Mouse (Mus musculus): ENCODE results near the gene Adamts13. TPM values are rescaled to one million over a fixed set of nuclear protein-coding genes. Genes with fewer than 3 reads are reported as not detected.

Gene Adamts13
- polyA plus RNA-seq, 1 experiment from 2014 or later, result not detected

DNA sequence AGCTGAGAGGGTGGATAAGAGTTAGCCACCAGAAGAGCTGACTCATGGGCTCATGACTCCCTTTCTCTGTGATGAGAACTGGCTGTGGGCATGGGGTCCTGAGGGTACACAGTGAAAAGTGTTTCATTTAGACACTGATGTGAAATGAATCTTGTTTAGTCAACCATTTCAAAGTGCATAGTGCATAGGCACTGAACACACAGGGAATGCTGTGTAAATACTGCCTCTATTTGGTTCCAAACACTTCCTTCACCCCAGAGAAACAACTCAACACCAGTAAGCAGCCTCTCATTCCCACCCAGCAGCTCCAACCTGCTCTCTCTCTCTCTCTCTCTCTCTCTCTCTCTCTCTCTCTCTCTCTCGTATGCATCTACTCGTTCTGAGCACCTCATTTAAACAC, 11.0 kb downstream of the Adamts13 start:
- no peaks in the 10 kb centered on the region for H3K36me3 ChIP-seq
- ATAC-seq (ENCODE audit: insufficient number of reproducible peaks, insufficient read depth, low FRiP score, low TSS enrichment, low read depth), result no peak
- no peak overlapping the region for H3K4me2 ChIP-seq
- H3K9ac ChIP-seq, result no peak overlapping the region
- no peak overlapping the region for H3K4me3 ChIP-seq
- WGBS, result 68% methylated on average over 2 of the region's 2 CpGs
- no peaks in the 10 kb centered on the region for H3K9me3 ChIP-seq
- H3K4me1 ChIP-seq, result 0 out of 2 replicates have a peak, but pooled peaks cover 3% of the 10 kb centered on the region
- H3K27ac ChIP-seq, result no peak overlapping the region
- H3K27me3 ChIP-seq, result peaks cover 7% of the 10 kb centered on the region; the same call in 1 of the 2 replicates

GRCm38 (mm10) chr2:26984640-26985039, 11.4 kb downstream of the Adamts13 start:
- Histone ChIP-seq H3K4me3 (no peak overlapping the region), H3K4me1 (0 out of 2 replicates have a peak, but pooled peaks cover 3% of the 10 kb centered on the region), H3K27me3 (peaks cover 7% of the 10 kb centered on the region; the same call in 1 of the 2 replicates), H3K36me3 (no peaks in the 10 kb centered on the region), H3K9me3 (no peaks in the 10 kb centered on the region), H3K4me2 (no peak overlapping the region), H3K27ac (no peak overlapping the region), H3K9ac (no peak overlapping the region)
- 87% methylated on average over 5 of the region's 5 CpGs for WGBS
- ATAC-seq (ENCODE audit: insufficient number of reproducible peaks, insufficient read depth, low FRiP score, low TSS enrichment, low read depth), result no peak

DNA sequence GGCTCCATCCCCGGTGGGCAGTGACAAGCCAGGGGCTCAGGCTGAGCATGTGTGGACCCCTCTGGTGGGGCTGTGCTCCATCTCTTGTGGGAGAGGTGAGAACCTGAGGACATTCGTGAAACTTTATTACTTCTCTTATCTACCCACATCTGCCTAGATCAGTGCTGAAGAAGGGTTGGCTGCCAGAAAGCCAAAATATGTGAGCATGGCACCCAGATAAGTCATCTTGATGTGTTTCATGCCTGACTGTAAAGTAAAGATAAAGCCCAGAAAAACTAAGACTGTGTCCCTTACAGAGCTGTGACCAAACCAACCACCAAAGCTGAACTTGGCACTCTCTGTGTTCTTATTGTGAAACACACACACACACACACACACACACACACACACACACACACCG, 20.7 kb downstream of the Adamts13 start:
- no peak for ATAC-seq (ENCODE audit: insufficient number of reproducible peaks, insufficient read depth, low FRiP score, low TSS enrichment, low read depth)
- WGBS, result 74% methylated on average over 3 of the region's 3 CpGs
- H3K4me1 ChIP-seq, result no peaks in the 10 kb centered on the region
- no peaks in the 10 kb centered on the region for H3K27me3 ChIP-seq
- H3K9ac ChIP-seq, result no peak overlapping the region
- no peak overlapping the region for H3K4me2 ChIP-seq
- H3K4me3 ChIP-seq, result no peak overlapping the region
- no peaks in the 10 kb centered on the region for H3K36me3 ChIP-seq
- H3K9me3 ChIP-seq, result no peaks in the 10 kb centered on the region
- no peak overlapping the region for H3K27ac ChIP-seq

- Histone ChIP-seq H3K27ac (no peak overlapping the region), H3K4me1 (no peaks in the 10 kb centered on the region), H3K4me3 (no peak overlapping the region), H3K27me3 (no peaks in the 10 kb centered on the region), H3K36me3 (no peaks in the 10 kb centered on the region), H3K4me2 (no peak overlapping the region), H3K9ac (no peak overlapping the region), H3K9me3 (no peaks in the 10 kb centered on the region)
- ATAC-seq (ENCODE audit: insufficient number of reproducible peaks, insufficient read depth, low FRiP score, low TSS enrichment, low read depth), result no peak
- 87% methylated on average over 1 of the region's 1 CpGs for WGBS
Measured at GRCm38 (mm10) chr2:26997498-26997897, 24.3 kb downstream of the Adamts13 start.

- 93% methylated on average over 7 of the region's 7 CpGs for WGBS
- H3K9me3 ChIP-seq, result no peaks in the 10 kb centered on the region
Measured at GRCm38 (mm10) chr2:26997993-26998392, 24.8 kb downstream of the Adamts13 start.

DNA sequence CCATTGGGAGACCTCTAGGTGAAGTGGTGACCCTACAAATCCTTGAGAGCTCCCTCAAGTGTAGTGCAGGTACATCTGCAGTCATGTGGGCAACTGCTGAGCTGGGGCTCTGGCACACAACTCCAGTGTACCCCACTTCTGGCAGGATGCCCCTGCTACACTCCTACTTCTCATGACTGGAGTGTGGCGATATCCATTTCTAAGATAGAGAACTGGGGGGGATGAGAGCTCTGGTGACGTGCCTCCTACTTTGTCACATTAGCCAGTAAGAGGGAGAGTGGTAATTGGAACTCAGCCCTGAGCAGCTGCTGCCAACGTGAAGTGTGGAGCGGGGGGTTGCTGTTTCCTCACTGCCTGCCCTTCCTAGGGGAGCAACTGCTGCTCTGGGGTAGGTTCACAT, 33.0 kb downstream of the Adamts13 start:
- H3K4me1 ChIP-seq, result peaks cover 15% of the 10 kb centered on the region
- no peak overlapping the region for H3K9ac ChIP-seq
- H3K4me3 ChIP-seq, result no peak overlapping the region
- no peak for ATAC-seq (ENCODE audit: insufficient number of reproducible peaks, insufficient read depth, low FRiP score, low TSS enrichment, low read depth)
- no peaks in the 10 kb centered on the region for H3K9me3 ChIP-seq
- H3K27me3 ChIP-seq, result no peaks in the 10 kb centered on the region
- 67% methylated on average over 4 of the region's 4 CpGs for WGBS
- no peak overlapping the region for H3K27ac ChIP-seq
- H3K4me2 ChIP-seq, result no peak overlapping the region
- no peaks in the 10 kb centered on the region for H3K36me3 ChIP-seq

More at GRCm38 (mm10) chr2:26997993-26998392, 24.8 kb downstream of the Adamts13 start:
- Histone ChIP-seq H3K36me3 (no peaks in the 10 kb centered on the region), H3K4me1 (no peaks in the 10 kb centered on the region), H3K4me2 (no peak overlapping the region), H3K27me3 (no peaks in the 10 kb centered on the region), H3K4me3 (no peak overlapping the region), H3K27ac (no peak overlapping the region), H3K9ac (no peak overlapping the region)
- ATAC-seq (ENCODE audit: insufficient number of reproducible peaks, insufficient read depth, low FRiP score, low TSS enrichment, low read depth), result no peak

DNA sequence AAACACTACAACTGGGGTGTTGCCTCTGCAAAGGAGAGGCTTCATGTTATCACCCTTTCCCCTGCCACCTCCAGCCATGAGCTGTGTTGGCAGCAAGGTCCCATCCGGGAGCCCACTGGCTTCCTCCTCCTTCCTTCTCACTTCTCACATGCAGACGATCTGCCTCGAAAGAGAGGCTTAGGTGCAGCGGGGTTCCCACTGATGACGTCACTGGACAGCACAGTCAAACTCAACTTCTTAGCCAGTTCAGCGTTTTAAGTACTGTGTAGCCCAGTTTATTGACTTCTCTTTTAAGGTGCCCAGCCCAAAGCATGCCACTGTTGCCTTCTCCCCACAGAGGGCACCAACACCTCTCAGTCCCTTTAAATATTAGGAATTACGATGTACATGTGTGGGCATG, 34.5 kb downstream of the Adamts13 start:
- Histone ChIP-seq H3K27ac (no peak overlapping the region), H3K9ac (no peak overlapping the region), H3K9me3 (no peaks in the 10 kb centered on the region), H3K4me1 (peaks cover 22% of the 10 kb centered on the region), H3K27me3 (no peaks in the 10 kb centered on the region), H3K4me3 (no peak overlapping the region), H3K4me2 (no peak overlapping the region), H3K36me3 (no peaks in the 10 kb centered on the region)
- WGBS, result 69% methylated on average over 7 of the region's 7 CpGs
- ATAC-seq (ENCODE audit: insufficient number of reproducible peaks, insufficient read depth, low FRiP score, low TSS enrichment, low read depth), result no peak

DNA sequence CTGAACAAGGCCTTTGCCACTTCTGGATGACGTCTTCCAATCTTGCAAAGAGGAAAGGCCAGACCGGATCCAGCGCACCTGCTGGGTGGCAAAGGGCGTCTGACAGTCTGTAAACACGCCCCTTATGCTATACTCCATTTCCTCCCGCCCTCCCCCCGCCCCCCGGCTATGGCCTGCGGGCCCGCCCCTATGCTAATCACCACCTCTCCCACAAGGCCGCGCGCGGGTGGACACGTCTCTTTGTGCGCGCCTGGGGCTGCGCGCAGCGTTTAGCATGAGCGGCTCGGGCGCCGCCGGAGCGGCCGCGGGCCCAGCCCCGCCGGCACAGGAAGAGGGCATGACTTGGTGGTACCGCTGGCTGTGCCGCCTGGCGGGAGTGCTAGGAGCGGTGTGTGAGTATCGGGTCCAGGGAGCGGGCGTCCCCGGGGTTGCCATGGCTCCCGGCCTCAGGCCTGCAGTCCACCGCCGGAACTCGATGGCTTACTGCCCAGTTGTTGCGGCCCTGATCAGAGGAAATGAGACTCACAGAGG, 36.6 kb downstream of the Adamts13 start, which contains the start of gene Cacfd1:
TSS of gene Cacfd1 (plus strand) at position 213 of the 531 bp plus-strand sequence.
- peak; percentile 85 for ATAC-seq (ENCODE audit: insufficient number of reproducible peaks, insufficient read depth, low FRiP score, low TSS enrichment, low read depth)
- H3K4me2 ChIP-seq, result peak within 1 kb of the TSS; percentile 83
- WGBS, result under 1% methylated on average over 43 of the region's 43 CpGs
- H3K27ac ChIP-seq, result peak within 1 kb of the TSS; percentile 80
- H3K4me3 ChIP-seq, result peak within 1 kb of the TSS; percentile 85
- peaks cover 22% of the 10 kb centered on the region for H3K4me1 ChIP-seq
- no peaks in the 10 kb centered on the region for H3K9me3 ChIP-seq
- peak within 1 kb of the TSS; percentile 96 for H3K9ac ChIP-seq
- H3K27me3 ChIP-seq, result no peaks in the 10 kb centered on the region
- peaks cover 15% of the 10 kb centered on the region for H3K36me3 ChIP-seq

DNA sequence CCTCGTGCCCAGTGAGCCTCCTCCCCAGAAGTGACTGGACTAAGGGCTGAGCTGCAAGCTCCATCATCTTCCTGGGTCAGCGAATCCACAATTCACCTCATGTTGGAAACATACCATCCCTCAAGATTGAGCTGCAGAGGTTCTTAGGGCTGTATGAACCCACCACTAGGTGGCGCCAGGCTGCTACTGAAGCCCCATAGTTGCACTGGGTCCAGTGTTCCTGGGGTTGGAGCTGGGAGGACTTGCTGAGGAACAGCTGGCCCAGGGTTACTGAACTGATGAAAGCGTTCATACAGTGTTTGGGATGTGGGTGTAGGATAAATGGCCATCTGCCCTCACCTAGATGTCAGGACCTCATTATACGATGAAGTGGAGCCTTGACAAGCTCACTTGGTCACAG, 44.6 kb downstream of the Adamts13 start:
- Histone ChIP-seq H3K27me3 (no peaks in the 10 kb centered on the region), H3K9me3 (no peaks in the 10 kb centered on the region), H3K4me3 (no peak overlapping the region), H3K9ac (no peak overlapping the region), H3K27ac (no peak overlapping the region), H3K4me1 (no peaks in the 10 kb centered on the region), H3K4me2 (no peak overlapping the region), H3K36me3 (peaks cover 69% of the 10 kb centered on the region)
- 0 out of 2 replicates have a peak, but pooled peaks have one; percentile 16 for ATAC-seq (ENCODE audit: insufficient number of reproducible peaks, insufficient read depth, low FRiP score, low TSS enrichment, low read depth)
- WGBS, result 51% methylated on average over 5 of the region's 5 CpGs

GRCm38 (mm10) chr2:27019530-27019929, 46.3 kb downstream of the Adamts13 start:
- H3K27ac ChIP-seq, result no peak overlapping the region
- ATAC-seq (ENCODE audit: insufficient number of reproducible peaks, insufficient read depth, low FRiP score, low TSS enrichment, low read depth), result no peak
- no peaks in the 10 kb centered on the region for H3K27me3 ChIP-seq
- H3K4me1 ChIP-seq, result no peaks in the 10 kb centered on the region
- H3K9me3 ChIP-seq, result no peaks in the 10 kb centered on the region
- H3K4me2 ChIP-seq, result no peak overlapping the region
- 87% methylated on average over 2 of the region's 2 CpGs for WGBS
- peaks cover 57% of the 10 kb centered on the region for H3K36me3 ChIP-seq
- H3K4me3 ChIP-seq, result no peak overlapping the region
- H3K9ac ChIP-seq, result no peak overlapping the region

DNA sequence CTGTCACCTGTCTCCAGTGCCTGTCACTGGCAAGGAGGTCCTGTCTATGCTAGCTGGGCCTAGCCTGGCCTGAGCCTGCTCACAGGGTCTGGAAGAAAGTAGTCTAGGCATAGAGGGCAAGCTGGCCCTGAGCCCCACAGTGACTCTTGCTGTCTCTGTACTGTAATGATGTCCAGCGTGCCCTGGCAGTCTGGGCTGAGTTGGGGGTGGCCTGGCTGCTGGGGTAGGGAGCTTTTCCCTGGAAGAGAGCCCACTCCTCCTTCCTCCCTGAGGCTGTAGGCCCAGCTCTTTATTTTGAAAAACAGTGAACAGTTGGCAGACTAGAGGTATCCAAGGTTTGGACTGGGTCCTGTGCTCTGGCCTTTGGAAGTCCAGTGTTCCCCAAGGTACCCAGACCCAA, 47.9 kb downstream of the Adamts13 start:
- H3K36me3 ChIP-seq, result peaks cover 41% of the 10 kb centered on the region
- no peak overlapping the region for H3K4me2 ChIP-seq
- no peak overlapping the region for H3K9ac ChIP-seq
- 78% methylated on average over 1 of the region's 1 CpGs for WGBS
- no peak overlapping the region for H3K27ac ChIP-seq
- H3K4me1 ChIP-seq, result no peaks in the 10 kb centered on the region
- ATAC-seq (ENCODE audit: insufficient number of reproducible peaks, insufficient read depth, low FRiP score, low TSS enrichment, low read depth), result no peak
- H3K27me3 ChIP-seq, result no peaks in the 10 kb centered on the region
- H3K9me3 ChIP-seq, result no peaks in the 10 kb centered on the region
- H3K4me3 ChIP-seq, result no peak overlapping the region

GRCm38 (mm10) chr2:27022612-27023011, 49.4 kb downstream of the Adamts13 start:
- ATAC-seq (ENCODE audit: insufficient number of reproducible peaks, insufficient read depth, low FRiP score, low TSS enrichment, low read depth), result no peak
- H3K36me3 ChIP-seq, result peaks cover 26% of the 10 kb centered on the region
- 62% methylated on average over 6 of the region's 6 CpGs for WGBS

More at GRCm38 (mm10) chr2:27022612-27023011, 49.4 kb downstream of the Adamts13 start:
- 0 out of 2 replicates have a peak, but pooled peaks cover 4% of the 10 kb centered on the region for H3K27me3 ChIP-seq
- H3K4me2 ChIP-seq, result no peak overlapping the region
- no peak overlapping the region for H3K4me3 ChIP-seq
- peaks cover 1% of the 10 kb centered on the region; the same call in 1 of the 2 replicates for H3K4me1 ChIP-seq
- no peak overlapping the region for H3K27ac ChIP-seq
- no peaks in the 10 kb centered on the region for H3K9me3 ChIP-seq
- H3K9ac ChIP-seq, result no peak overlapping the region

Data from embryonic facial prominence, embryonic 13.5 days (tissue).